Mouse (Mus musculus): ENCODE results near the gene Krt16.
A peak's percentile ranks its signal among the peaks of the same experiment; 100 is the strongest.

Krt16 gene

GRCm38 (mm10) chr11:100248852-100249465, at the start of gene Krt16:
Gene Krt16, minus strand, starts transcription at chr11:100248902.
- DNase-seq: no peak

GRCm38 (mm10) chr11:100297801-100298200, 49.1 kb upstream of the Krt16 start:
- no peak for DNase-seq

DNA sequence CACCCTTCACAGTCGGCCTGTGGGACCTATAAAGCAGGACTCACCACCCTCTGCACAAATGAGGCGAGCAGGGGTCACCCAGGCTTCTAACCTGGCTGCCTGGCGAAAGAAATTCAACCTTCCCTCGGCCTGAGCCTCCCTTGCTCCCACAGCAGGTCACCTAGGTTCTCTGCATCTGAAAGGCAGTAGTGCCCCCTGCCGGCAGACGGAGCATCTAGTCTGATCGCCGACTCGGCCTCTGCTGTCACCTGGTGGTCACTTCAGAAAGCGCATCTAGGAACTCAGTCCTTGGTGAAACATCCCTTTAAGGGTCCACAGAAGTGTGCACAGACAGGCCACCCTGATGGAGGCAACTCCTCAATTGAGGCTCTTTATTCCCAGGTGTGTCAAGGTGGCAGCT, 46.6 kb upstream of the Krt16 start:
- peak; percentile 91 for DNase-seq

GRCm38 (mm10) chr11:100292884-100293283, 44.2 kb upstream of the Krt16 start:
- DNase-seq: no peak

- peak; percentile 54 for DNase-seq
Measured at GRCm38 (mm10) chr11:100290235-100290634, 41.5 kb upstream of the Krt16 start.

DNA sequence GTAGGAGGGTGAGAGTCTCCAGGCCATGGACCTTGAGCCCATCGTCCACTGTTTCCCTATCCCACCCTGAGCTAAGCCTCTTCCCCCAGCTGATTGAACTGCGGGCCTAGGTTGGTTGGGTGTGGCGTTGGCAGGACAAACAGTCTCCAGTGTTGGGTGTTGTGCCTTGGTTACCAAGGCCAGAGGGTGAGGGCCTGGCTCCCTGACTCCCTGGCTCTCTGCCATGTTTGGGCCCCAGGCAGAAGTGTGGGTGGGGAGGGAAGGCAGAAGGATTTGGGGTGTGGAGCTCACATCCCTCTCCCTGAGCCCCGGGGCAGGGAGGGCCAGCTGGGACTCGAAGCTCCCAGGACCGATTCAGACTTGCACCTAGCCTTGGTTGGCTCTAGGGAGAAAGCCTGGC, 40.2 kb upstream of the Krt16 start:
- no peak for DNase-seq

GRCm38 (mm10) chr11:100287024-100287423, 38.3 kb upstream of the Krt16 start:
- DNase-seq: no peak

DNA sequence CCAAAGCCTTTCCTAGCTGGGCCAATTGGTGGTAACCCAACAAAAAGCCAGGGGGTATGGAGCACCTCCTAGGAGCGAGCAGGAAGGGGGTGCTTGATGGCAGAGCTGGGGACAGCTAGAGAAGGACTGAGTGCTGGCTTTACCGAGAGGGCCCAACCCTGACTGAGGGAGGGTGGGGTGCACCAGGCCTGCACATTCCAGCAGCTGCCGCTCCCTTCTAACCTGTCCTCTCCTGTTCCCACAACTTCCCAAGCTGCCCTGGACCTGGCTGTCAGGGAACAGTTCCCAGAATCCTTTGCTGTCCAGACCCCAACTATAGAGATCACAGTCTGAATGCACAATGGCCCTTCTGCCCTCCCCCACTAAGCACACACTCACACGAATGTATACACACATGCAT, 36.3 kb upstream of the Krt16 start:
- DNase-seq: no peak

- peak; percentile 79 for DNase-seq
Measured at GRCm38 (mm10) chr11:100282549-100282948, 33.8 kb upstream of the Krt16 start.

GRCm38 (mm10) chr11:100281596-100282544, 33.2 kb upstream of the Krt16 start:
- DNase-seq: peak; percentile 90

- no peak for DNase-seq
Measured at GRCm38 (mm10) chr11:100278759-100279158, 30.1 kb upstream of the Krt16 start.

GRCm38 (mm10) chr11:100277726-100278480, 29.2 kb upstream of the Krt16 start:
- no peak for DNase-seq

GRCm38 (mm10) chr11:100275466-100275865, 26.8 kb upstream of the Krt16 start:
- DNase-seq: no peak

DNA sequence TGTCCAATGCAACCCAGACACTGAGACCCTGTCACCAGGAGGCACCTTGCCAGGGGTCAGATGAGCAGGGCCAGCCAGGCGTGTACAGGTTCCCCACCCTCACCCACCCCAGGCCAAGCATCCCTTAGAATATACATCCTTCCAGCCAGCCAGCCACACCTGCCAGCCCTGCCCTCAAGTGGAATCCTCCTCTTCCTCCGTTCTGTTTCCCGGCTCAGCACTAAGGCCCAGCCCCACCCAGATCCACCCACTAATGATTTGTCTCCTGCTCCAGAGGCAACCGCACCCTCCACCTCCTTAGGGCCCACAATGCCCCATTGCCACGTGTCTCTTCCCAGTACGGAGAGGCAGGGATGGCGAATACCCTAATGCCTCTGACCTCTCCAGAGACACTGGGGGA, 26.0 kb upstream of the Krt16 start:
- DNase-seq: no peak

DNA sequence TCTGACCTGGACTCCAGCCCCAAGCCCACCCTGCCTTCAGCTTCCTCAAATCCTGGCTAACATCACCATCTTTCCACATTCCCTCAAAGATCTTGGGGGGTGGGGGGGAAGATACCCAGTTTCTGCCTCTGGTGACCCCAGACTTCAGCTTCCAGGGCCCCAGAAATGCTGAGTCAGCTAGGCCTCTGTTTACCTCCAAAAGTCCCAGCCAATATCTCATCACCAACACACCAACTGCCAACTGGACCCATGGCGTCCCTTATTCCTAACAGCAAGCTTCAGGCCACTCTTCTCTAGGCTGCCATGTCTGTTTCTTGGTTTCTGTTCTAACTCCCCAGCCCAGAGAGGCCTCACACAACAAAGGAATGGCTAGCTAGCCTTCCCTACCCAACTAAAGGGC, 23.2 kb upstream of the Krt16 start:
- no peak for DNase-seq

DNA sequence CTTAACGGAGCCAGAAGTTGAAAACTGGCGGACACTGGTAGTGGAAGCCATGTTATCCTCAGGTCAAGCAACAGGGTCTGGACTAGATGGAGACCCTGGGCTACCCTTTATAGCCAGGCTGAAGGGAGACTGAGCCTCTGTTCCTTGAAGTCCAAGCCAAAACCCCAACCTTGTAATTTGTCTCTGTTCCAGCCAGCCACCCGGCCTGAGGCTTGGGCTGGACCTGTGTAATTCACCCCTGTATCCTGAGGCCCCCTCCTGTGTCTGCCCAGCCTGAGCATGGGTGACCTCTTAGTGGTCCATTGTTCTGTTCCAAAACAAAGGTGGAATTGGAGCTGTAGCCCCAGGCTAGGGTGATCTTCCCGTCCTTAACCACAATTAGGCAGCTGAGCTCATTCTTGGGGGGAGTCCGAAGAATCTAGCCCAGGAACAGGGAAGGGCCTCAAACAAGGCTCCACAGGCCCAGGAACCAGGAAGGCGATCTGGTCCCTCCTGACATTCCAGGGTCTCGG, 21.2 kb upstream of the Krt16 start, which contains the start of gene Krt42:
TSS of gene Krt42 (minus strand) at position 51 of the 512 bp plus-strand sequence.
- DNase-seq: no peak

- DNase-seq: no peak
Measured at GRCm38 (mm10) chr11:100262058-100262980, 13.6 kb upstream of the Krt16 start.

DNA sequence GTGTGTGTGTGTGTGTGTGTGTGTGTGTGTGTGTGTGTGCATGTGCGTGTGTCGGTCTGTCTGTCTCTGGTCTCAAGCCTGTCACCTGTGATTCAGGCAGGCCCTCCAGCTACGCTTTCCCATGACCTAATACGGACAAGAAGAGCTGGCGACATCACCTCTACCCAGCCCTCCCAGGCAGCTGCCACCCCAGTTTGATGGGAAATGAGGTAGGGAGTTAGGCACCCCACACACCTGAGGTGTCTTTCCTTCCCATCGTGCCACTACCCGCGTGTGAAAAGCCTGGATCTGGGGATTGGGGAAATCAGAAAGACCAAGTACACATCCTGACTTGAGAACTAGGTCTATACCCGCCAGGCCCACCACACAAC, 12.5 kb upstream of the Krt16 start:
- DNase-seq: no peak

- DNase-seq: no peak
Measured at GRCm38 (mm10) chr11:100260514-100261234, 12.0 kb upstream of the Krt16 start, which contains the start of gene Krt17. Gene Krt17, minus strand, starts transcription at chr11:100261029.

- no peak for DNase-seq
Measured at GRCm38 (mm10) chr11:100259079-100259478, 10.4 kb upstream of the Krt16 start.

GRCm38 (mm10) chr11:100257967-100258366, 9.3 kb upstream of the Krt16 start:
- no peak for DNase-seq
